Mouse (Mus musculus): Measurements from ENCODE around the gene Mapt. TPM values are rescaled to one million over a fixed set of nuclear protein-coding genes. Genes with fewer than 3 reads are reported as not detected.

The Mapt gene
- polyA plus RNA-seq, 1 experiment from 2014 or later, result 718 TPM

GRCm38 (mm10) chr11:104367486-104368190, 136.4 kb downstream of the Mapt start:
- no peaks in the 10 kb centered on the region for H3K9me3 ChIP-seq
- no peak for ATAC-seq (replicated peaks)
- no peak overlapping the region for H3K27ac ChIP-seq (replicated peaks)
- peaks cover 14% of the 10 kb centered on the region for H3K36me3 ChIP-seq
- H3K4me1 ChIP-seq, result no peaks in the 10 kb centered on the region
- no peak overlapping the region for H3K4me3 ChIP-seq
- H3K27me3 ChIP-seq, result no peaks in the 10 kb centered on the region
- no peak overlapping the region for H3K9ac ChIP-seq (replicated peaks)
- WGBS, result 91% methylated on average over 5 of the region's 5 CpGs
- H3K4me2 ChIP-seq (replicated peaks), result no peak overlapping the region

GRCm38 (mm10) chr11:104376291-104376690, 145.1 kb downstream of the Mapt start:
- H3K4me1 ChIP-seq, result no peaks in the 10 kb centered on the region
- no peak overlapping the region for H3K27ac ChIP-seq (replicated peaks)
- H3K9ac ChIP-seq (replicated peaks), result no peak overlapping the region
- H3K27me3 ChIP-seq, result no peaks in the 10 kb centered on the region
- no peak for ATAC-seq (replicated peaks)
- no peaks in the 10 kb centered on the region for H3K9me3 ChIP-seq
- no peak overlapping the region for H3K4me2 ChIP-seq (replicated peaks)
- H3K36me3 ChIP-seq, result peaks cover 9% of the 10 kb centered on the region; the same call in 1 of the 2 replicates
- 90% methylated on average over 3 of the region's 3 CpGs for WGBS
- H3K4me3 ChIP-seq, result no peak overlapping the region

- Histone ChIP-seq H3K4me1 (no peaks in the 10 kb centered on the region), H3K9ac (replicated peaks) (no peak overlapping the region), H3K4me2 (replicated peaks) (no peak overlapping the region), H3K27ac (replicated peaks) (no peak overlapping the region), H3K27me3 (no peaks in the 10 kb centered on the region), H3K9me3 (no peaks in the 10 kb centered on the region), H3K36me3 (peaks cover 4% of the 10 kb centered on the region; the same call in 1 of the 2 replicates), H3K4me3 (no peak overlapping the region)
- no peak for ATAC-seq (replicated peaks)
- 86% methylated on average over 1 of the region's 1 CpGs for WGBS
These were observed 148.4 kb downstream of the Mapt start for GRCm38 (mm10) chr11:104379635-104380034.

Small RNA genes lying within 50 kb of the gene (microRNA-seq; reads per million reads assigned to microRNA genes)
- gene Gm47310, result not detected

Other genes with a start within 250 kb of the Mapt start
- 4.1 and 4.2 TPM in 2 replicates for gene Crhr1, start 98.5 kb upstream of the Mapt start, polyA plus RNA-seq (2015; fragmentation: Nextera tagmentation; extraction: Ambion mirVana)
- gene Sppl2c, start 45.1 kb upstream of the Mapt start, polyA plus RNA-seq (2015; fragmentation: Nextera tagmentation; extraction: Ambion mirVana), result not detected in 2 replicates
- gene Kansl1, start 237.5 kb downstream of the Mapt start, polyA plus RNA-seq (2015; fragmentation: Nextera tagmentation; extraction: Ambion mirVana), result 30.3 and 30.6 TPM in 2 replicates

Data from forebrain, embryonic 15.5 days (tissue).